Mouse (Mus musculus) lung, adult 2 months (tissue): ENCODE results near the gene Ogdh.

ENCODE experiments used
- CTCF ChIP-seq: fragments of 200-500 bp; IDR thresholded peaks from 2 replicates; pipeline ENCODE4 v1.5.1; 2011; ENCODE audit warnings: mild to moderate bottlenecking, low read length, control low read depth; ENCODE audit not compliant: insufficient read depth
- POLR2A ChIP-seq: fragments of 200-500 bp; IDR thresholded peaks from 2 replicates; pipeline ENCODE4 v1.6.1; 2011; ENCODE audit warnings: low read depth, mild to moderate bottlenecking, control low read depth, low read length, borderline replicate concordance; ENCODE audit errors: extremely low read depth

- TF ChIP-seq POLR2A (no peak), CTCF (no peak)
These were observed 32.0 kb upstream of the Ogdh start for GRCm38 (mm10) chr11:6259413-6259812.
